Mouse (Mus musculus): ENCODE measurements around the gene Wdr77.
"Not testable (repeated sequence)": the region's sequence is repeated elsewhere in the genome, so short reads cannot be mapped to it uniquely, and the experiment has no call there.

The Wdr77 gene

GRCm38 (mm10) chr3:105958974-105959580 lies at the start of gene Wdr77:
Gene Wdr77 (plus strand): TSS chr3:105959369.
- DNase-seq = peak; percentile 95 to 97

- DNase-seq = peak; percentile 58 to 60
Measured at GRCm38 (mm10) chr3:105910519-105911190, 48.5 kb upstream of the Wdr77 start.

GRCm38 (mm10) chr3:105912097-105912880 lies 46.9 kb upstream of the Wdr77 start:
- no peak for DNase-seq

DNA sequence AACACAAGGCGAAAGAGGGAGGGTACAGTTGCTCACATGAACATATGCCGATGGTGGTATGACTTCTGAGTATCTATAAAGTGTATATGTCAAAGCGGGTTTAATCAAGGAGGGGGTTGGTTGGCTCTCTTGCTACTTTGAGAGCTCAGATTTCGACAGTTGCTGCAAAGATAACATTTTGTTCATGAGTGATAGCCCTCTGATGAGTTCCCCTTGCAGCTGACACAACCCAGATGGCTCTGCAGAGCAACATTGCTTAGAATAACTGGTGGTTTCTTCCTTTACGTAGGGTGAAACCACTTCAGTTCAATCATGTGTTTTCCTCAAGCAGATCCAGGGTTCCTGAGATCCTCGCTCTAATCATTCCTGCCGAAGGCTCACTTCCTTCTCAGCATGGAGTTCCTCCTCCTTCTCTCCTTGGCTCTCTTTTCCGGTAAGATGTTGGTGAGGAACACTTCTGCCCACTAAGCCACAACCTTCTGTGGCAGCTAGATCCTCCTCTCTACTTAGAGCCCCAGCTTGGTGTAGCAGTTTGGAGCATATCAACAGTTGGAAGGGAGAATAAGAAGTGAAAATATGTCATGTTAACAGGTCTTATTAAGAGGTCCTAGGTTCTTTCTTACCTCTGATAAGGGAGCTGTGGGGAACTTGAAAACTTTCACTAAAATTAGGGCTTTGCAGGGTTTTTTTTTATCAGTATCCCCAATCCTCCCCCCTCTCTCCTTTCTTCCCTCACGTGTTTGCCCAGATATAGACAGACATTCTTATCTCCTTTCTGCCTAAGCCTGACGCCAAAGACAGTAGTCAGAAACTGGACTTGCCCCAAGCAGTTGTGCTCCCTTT lies 45.1 kb upstream of the Wdr77 start:
- DNase-seq = no peak

- no peak for DNase-seq
Measured at GRCm38 (mm10) chr3:105915281-105915680, 43.9 kb upstream of the Wdr77 start.

GRCm38 (mm10) chr3:105916455-105916854 lies 42.7 kb upstream of the Wdr77 start:
- DNase-seq = not testable (repeated sequence)

DNA sequence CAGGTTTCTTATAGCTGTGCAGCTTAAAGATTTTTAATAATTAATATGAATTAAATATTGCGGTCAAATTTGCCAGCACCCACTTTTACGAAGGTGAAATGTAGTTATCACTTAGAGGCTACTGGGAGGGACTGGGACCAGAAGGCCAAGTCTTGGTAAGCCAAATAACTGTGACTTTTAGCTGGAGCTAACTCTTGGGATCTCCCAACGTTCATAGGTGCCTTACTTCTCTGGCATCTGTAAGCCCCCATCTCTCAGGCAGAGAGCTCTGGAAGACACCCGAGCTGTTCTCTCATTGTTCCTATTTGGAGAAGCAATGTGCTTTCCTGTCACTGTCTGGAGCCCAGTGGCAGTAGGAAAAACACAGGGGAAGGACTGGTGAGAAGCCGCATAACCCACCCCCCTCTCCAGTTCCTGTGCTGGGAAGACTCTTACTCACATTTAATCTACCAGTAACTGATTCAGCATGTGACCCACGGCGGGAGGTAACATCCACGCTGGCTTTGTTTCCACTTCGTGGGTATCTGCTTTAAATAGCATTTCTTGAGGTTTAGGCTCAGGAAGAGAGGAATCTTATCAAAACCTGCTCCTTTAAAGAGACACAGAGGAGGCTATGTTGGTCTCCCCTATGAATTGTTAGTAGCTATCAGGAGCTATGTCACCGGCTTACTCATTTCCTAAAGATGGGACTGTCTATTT lies 41.4 kb upstream of the Wdr77 start:
- DNase-seq = no peak

GRCm38 (mm10) chr3:105918355-105918745 lies 40.8 kb upstream of the Wdr77 start:
- no peak for DNase-seq

DNA sequence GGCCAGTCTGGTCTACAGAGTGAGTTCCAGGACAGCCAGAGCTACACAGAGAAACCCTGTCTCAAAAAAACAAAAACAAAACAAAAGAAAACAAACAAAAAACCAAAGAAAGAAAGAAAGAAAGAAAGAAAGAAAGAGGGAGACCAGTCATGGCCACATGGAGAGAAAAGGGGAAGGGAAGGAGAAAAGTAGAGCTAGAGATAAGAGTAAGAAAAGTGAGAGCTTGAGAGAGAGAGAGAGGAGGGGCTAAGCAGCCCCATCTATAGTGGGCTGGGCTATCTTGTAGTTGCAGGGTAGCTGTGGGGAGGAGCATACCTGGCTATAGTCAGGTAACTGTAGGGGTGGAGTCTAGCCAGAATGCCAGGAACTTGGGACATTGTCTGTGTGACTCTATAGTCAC lies 38.4 kb upstream of the Wdr77 start:
- DNase-seq = not testable (repeated sequence)

DNA sequence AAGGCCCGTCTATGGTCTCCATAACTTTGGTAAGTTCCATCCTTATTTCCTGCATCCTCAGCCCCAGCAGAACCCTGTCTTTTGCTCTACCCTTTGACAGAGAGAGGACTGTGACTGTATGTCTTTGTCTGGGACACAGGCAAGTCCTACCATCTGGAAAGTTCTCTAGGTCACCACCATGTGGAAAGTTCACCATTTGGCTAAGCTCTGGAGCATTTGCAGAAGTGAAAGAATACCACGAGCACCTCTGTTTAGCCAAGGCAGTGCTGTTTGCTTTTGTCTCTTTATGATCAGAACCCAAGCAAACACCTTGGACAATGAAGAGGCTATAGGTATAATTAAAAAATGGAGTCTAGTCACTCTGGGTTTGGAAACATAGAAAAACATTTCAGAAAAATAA lies 37.2 kb upstream of the Wdr77 start:
- DNase-seq = peak; percentile 31 to 36

DNA sequence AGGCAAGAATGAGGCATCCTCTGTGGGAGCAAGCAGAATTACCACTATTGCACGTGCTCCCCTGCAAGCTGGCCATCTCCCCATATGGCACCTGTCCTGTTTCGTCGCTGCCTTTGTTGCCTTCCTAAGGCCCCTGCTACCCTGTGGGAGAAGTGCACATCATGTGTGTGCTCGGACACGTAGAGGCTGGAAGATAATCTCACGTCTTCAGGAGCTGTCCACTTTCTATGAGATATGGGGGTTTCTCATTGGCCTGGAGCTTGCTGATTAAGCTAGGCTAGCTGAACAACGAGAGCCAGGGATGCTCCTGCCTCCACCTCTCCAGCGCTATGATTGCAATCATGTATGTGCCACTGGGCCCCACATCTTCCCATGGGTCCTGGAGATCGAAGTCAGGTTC lies 34.6 kb upstream of the Wdr77 start:
- DNase-seq = no peak

DNA sequence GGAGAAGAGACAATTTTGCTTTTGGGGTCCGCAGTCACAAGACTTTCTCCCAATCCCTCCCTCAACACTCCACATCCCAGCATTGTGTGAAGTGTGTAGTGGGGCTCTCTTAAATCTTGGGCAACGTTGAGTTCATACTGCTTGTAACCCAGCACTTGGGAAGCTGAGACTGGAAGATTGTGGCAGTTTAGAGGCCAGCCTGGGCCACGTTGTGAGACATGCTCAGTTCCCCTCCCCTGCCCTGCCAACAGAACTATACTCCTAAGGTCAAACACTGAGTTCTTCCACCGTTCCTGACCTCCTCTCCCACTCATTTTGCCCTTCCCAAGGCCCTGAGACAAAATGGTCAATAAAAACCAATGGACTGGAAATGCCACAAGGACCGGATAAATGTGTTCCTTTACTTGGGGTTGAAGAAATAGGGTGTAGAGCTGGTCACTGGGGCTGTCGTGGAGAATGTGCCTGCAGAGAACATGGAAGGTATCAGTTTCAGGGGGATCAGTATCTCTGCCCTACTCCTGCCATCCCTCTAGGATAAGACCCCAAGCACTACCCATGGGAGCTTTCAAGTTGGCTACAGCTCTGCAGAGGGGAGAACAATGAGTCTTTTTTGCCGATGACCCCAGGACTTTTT lies 31.5 kb upstream of the Wdr77 start:
- DNase-seq = no peak

DNA sequence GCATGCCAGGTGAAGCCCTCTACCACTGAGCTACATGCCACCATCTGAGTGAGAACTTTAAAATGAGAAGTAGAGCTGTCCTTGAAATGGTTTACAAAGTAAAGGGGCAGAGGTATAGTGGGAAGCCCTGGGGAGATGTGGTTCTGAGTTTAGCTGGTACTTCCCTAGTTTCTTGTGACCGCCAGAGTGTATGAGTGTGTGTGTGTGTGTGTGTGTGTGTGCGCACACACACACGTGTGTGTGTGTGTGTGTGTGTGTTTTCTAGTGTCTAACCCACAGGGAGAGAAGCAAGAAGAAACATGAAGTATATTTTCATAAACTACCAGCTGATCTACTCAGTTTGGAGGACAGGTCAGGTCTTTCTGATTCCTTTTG lies 31.0 kb upstream of the Wdr77 start:
- DNase-seq = peak in 1 of 2 experiments; percentile 42

- DNase-seq = no peak
Measured at GRCm38 (mm10) chr3:105928781-105929180, 30.4 kb upstream of the Wdr77 start.

DNA sequence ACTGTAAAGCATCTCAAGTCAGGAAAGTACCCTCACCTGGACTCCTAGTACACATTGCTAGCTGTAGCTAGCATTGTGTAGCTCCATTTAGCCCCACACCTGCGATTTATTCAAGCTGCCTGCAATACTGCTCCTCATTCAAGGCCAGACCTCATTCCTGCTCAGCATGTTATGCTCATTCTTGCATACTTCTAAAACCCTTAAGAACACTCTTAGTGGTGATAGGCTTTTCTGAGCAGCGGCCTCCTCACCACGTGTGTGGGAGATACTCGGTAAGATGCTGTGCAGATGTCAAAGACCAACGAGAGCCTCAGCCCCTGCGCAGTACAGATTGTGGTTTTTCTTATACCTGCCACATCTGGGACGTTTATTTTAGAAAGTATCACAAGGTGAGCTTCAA lies 29.3 kb upstream of the Wdr77 start:
- DNase-seq = no peak

GRCm38 (mm10) chr3:105931095-105931494 lies 28.1 kb upstream of the Wdr77 start:
- DNase-seq = no peak

DNA sequence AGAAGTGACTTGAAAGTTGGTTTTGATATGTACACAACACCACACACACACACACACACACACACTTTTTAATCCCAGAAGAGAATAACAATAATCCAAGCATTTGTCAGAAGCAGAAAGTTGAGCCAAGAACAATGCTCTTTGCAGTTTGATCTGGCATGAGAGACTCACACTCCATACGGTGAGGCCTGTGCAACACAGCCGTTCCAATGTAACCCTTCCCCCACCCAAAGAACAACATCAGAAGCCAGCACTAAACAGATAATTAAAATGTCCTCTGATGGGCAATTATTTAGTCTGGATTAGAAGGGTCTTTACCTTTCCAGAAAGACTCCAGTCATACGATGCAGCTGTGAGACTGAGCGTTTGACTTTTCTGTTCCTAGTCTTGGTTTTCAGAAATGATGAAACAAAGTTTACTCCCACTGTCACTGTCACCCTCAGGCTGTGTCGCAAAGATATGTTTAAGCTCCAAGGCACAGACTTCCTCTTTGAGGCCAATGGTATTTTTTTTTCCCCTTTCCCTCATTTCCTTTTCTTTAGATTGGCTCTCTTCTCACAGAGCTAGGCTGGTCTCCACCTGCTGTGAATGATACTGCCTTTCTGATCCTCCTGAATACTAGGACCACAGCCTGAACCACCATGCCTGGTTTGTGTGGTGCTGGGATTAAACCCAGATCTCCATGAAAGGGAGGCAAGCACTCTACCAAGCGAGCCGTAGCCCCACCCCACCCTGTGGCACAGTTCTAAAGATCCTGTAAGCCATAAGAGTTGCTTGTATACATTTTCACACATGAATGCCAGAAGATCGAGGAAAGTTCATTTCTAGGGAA lies 26.7 kb upstream of the Wdr77 start, which contains the start of gene I830077J02Rik:
I830077J02Rik (minus strand) TSS at position 425 of the 832 bp plus-strand sequence.
- DNase-seq = no peak

DNA sequence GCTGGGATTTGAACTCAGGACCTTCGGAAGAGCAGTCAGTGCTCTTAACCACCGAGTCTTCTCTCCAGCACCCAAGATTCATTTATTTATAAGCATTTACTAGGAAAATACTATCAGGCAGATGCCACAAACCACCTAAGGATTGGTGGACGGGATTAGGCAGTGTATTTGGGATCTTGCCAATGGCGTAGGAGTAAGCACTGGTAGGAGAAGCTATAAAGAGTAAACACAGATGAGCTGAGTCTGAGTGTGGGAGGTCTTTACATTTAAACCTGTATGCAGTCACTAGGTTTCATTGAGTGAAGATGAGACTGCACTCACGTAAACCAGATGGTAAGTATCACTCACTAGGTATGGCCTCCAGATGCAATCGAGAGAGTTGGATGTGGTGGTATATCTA lies 25.2 kb upstream of the Wdr77 start:
- DNase-seq = no peak

GRCm38 (mm10) chr3:105935033-105935432 lies 24.1 kb upstream of the Wdr77 start:
- no peak for DNase-seq

- DNase-seq = no peak
Measured at GRCm38 (mm10) chr3:105936111-105936510, 23.1 kb upstream of the Wdr77 start.

DNA sequence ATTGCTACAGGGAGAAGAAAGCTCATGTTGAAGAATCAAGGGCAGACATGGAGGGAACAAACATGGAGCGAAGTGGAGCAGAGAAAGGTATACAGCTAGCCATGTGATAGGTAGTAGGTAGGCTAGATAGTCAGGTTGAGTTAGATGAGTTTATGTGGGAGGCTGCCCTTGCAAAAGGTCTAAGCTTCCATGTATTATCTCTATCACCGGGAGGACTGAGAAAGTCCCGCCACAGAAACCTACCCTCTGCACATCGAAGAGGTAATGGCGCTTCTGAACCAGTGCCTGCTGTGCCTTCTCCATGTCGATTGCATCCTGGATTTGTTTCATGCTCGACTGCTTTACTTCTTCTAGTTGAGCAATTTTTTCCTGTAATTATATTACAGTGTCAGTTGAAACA lies 7.8 kb upstream of the Wdr77 start:
- no peak for DNase-seq
